Comparison of ENCODE assay signal across 8 mouse cellular contexts in genomic region chr11:94473707-94474543, GRCm38 (mm10). TPM values are rescaled to one million over a fixed set of nuclear protein-coding genes. Genes with fewer than 3 reads are reported as not detected.
DNase-seq lines count a peak whose midpoint lies in the region; ATAC-seq lines count a peak whose summit lies in the region.

TSS of gene Cacna1g (minus strand) at chr11:94474198.

- under 1% methylated on average over 39 of the region's 71 CpGs for WGBS in hindbrain, embryonic 13.5 days

- peak within 1 kb of the TSS; percentile 98 for H3K9ac ChIP-seq in hindbrain, embryonic 13.5 days

- peaks cover 32% of the 10 kb centered on the region for H3K27me3 ChIP-seq in hindbrain, embryonic 13.5 days

- H3K36me3 ChIP-seq in hindbrain, embryonic 13.5 days = no peaks in the 10 kb centered on the region

- no peaks in the 10 kb centered on the region for H3K9me3 ChIP-seq in hindbrain, embryonic 13.5 days

- DNase-seq in ZHBTc4 (ENCODE audit: low read depth, low spot score) = peak; percentile 84
- peak; percentile 69 to 76 for DNase-seq in cerebellum, postnatal 4 days (ENCODE audit: low spot score in 2 of 2)
- peak; percentile 88 to 89 for DNase-seq in frontal cortex, postnatal 36 days (ENCODE audit: low spot score in 2 of 2)
- DNase-seq in layer of hippocampus, postnatal 25 days (ENCODE audit: extremely low spot score in 1 of 2, low spot score in 1 of 2) = peak; percentile 73 to 76
- peak; percentile 95 for DNase-seq in lung, postnatal 10 days
- peak; percentile 80 for DNase-seq in retina, embryonic 14.5 days (ENCODE audit: low spot score)
- peak; percentile 72 to 80 for DNase-seq in thymus, postnatal 36 days

- ATAC-seq in hindbrain, embryonic 13.5 days (ENCODE audit: low FRiP score) = peak; percentile 83

- peak within 1 kb of the TSS; percentile 94 for H3K4me2 ChIP-seq in hindbrain, embryonic 13.5 days

- H3K4me3 ChIP-seq in hindbrain, embryonic 13.5 days = peak within 1 kb of the TSS; percentile 93

- peaks cover 68% of the 10 kb centered on the region for H3K4me1 ChIP-seq in hindbrain, embryonic 13.5 days (replicated peaks)

- peak within 1 kb of the TSS; percentile 97 for H3K27ac ChIP-seq in hindbrain, embryonic 13.5 days

RNA-seq across cellular contexts. Expression of gene Cacna1g, which starts in this region (rescaled TPM):
- polyA plus RNA-seq in hindbrain, embryonic 13.5 days (2015; fragmentation: Nextera tagmentation; extraction: Ambion mirVana) = 13.6 and 14.2 TPM in 2 replicates
- total RNA-seq in layer of hippocampus, postnatal 25 days (2021) = 10 to 100 TPM; 49.7 to 72.3 TPM

Comparison
In these comparisons a context has a peak if more than half of its experiments do, and no peak if none do; other contexts are left out.
1. Peak in every context shown above with its lines: DNase-seq, ATAC-seq, H3K4me3 ChIP-seq and H3K27ac ChIP-seq.